Mouse (Mus musculus) forebrain, embryonic 10.5 days (tissue): ENCODE measurements around the gene Klhl23. TPM values are rescaled to one million over a fixed set of nuclear protein-coding genes. Genes with fewer than 3 reads are reported as not detected.

ENCODE experiments used
- DNase-seq: peaks from one replicate; pipeline ENCODE4 v3.0.0-alpha.2; 2017; ENCODE audit warnings: low spot score; ENCODE audit errors: extremely low spot score
- H3K27ac ChIP-seq: fragments of 300-500 bp; sonication (generic); 2 replicates; pipeline ENCODE4 v1.5.1; 2016; ENCODE audit warnings: mild to moderate bottlenecking
- H3K27me3 ChIP-seq: fragments of 300-500 bp; sonication (generic); 2 replicates; pipeline ENCODE4 v1.6.1; 2016; ENCODE audit warnings: mild to moderate bottlenecking; ENCODE audit not compliant: poor library complexity, severe bottlenecking
- H3K36me3 ChIP-seq: fragments of 300-500 bp; sonication (generic); replicated peaks from 2 replicates; pipeline ENCODE4 v1.6.1; 2016; ENCODE audit warnings: mild to moderate bottlenecking, moderate library complexity
- H3K4me1 ChIP-seq: fragments of 300-500 bp; sonication (generic); 2 replicates; pipeline ENCODE4 v1.6.1; 2016
- H3K4me3 ChIP-seq: fragments of 300-500 bp; sonication (generic); 2 replicates; pipeline ENCODE4 v1.5.1; 2016; ENCODE audit warnings: mild to moderate bottlenecking, moderate library complexity
- H3K9me3 ChIP-seq: fragments of 300-500 bp; sonication (generic); 2 replicates; pipeline ENCODE4 v1.6.1; 2016; ENCODE audit warnings: mild to moderate bottlenecking, moderate library complexity
- WGBS: fragments of 180-500 bp; shearing (Covaris S2); methylation state at CpG from one replicate; pipeline ENCODE4 v1.1.7; 2016; 5-methylcytosine and 5-hydroxymethylcytosine counted together
- polyA plus RNA-seq: library from polyadenylated mRNA; unstranded; fragments of >200 nt; fragmentation: Nextera tagmentation; extraction: Ambion mirVana; gene quantifications from 2 replicates; pipeline ENCODE4 v1.2.1, GENCODE M21; 2016

Gene Klhl23
- polyA plus RNA-seq, 1 experiment from 2014 or later, result 28.7 TPM

GRCm38 (mm10) chr2:69816575-69816974, 5.2 kb upstream of the Klhl23 start:
- 88% methylated on average over 5 of the region's 5 CpGs for WGBS
- no peaks in the 10 kb centered on the region for H3K36me3 ChIP-seq

GRCm38 (mm10) chr2:69818350-69819085, 3.2 kb upstream of the Klhl23 start:
- no peak for DNase-seq
- Histone ChIP-seq H3K9me3 (no peaks in the 10 kb centered on the region), H3K27ac (no peak overlapping the region), H3K27me3 (no peaks in the 10 kb centered on the region), H3K4me3 (no peak overlapping the region), H3K36me3 (no peaks in the 10 kb centered on the region), H3K4me1 (peaks cover 17% of the 10 kb centered on the region)
- 85% methylated on average over 9 of the region's 9 CpGs for WGBS

More at GRCm38 (mm10) chr2:69816575-69816974, 5.2 kb upstream of the Klhl23 start:
- peaks cover 1% of the 10 kb centered on the region for H3K4me1 ChIP-seq
- H3K9me3 ChIP-seq, result no peaks in the 10 kb centered on the region
- H3K27ac ChIP-seq, result no peak overlapping the region
- no peaks in the 10 kb centered on the region for H3K27me3 ChIP-seq
- H3K4me3 ChIP-seq, result no peak overlapping the region
- no peak for DNase-seq

DNA sequence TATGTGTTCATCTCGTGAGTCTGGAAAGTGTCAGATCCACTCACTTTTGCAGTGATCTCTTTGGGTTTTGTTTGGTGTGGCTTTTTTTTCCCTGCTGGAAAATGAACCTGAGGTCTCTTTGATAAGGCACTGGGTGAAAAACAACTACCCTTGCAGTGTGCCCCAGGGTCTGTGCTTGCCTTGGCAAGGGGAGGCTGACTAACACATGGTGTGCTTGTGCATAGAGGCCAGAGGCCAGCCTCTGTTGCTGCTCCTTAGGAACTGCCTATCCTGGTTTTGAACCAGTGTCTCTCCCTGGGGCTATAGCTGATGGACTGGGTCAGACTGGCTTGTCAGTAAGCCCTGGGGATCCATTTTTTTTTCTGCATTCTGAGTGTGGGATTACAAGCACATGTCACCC, 1.5 kb upstream of the Klhl23 start:
- WGBS, result 84% methylated on average over 1 of the region's 1 CpGs
- Histone ChIP-seq H3K9me3 (no peaks in the 10 kb centered on the region), H3K4me3 (no peak overlapping the region), H3K4me1 (peaks cover 24% of the 10 kb centered on the region), H3K36me3 (peaks cover 11% of the 10 kb centered on the region), H3K27me3 (no peaks in the 10 kb centered on the region), H3K27ac (no peak overlapping the region)
- no peak for DNase-seq

DNA sequence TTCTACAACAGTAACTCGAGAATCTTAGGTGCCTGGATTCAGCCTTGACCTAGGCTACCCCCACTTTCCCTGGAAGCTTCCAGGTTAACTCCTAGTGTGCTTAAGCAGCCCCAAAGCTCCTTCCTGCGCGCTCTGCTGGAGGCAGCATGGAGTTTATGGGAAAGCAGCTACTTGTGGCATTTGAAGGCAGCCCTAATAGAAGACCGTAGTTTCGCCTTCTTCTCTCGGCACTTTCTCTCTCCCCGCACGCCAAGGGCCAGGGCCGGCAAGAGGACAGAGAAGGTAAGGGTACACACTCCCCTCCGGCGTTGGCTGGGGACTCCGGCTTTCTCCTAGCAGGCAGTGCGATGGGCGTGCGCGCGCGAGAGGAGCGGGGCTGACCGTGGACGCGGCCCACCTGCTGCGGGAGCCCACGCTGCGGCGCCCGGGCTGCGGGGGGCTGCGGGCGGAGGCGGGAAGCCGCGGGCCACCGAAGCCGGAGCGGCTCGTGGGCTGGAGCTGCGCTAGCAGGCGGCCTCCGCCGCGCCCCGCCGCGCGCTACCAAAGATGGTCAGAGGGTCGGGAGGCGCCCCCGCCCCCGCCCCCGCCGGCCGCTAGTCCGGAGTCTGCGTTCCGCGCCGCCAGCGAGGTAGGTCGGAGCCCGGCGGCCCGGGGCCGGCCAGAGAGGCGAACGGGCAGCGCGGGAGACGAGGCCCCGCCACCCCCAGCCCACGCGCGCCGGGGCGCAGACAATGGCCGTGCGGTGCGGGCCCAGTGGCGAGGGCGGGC, 801 bp downstream of the Klhl23 start:
- WGBS, result under 1% methylated on average over 76 of the region's 80 CpGs
- Histone ChIP-seq H3K36me3 (peaks cover 24% of the 10 kb centered on the region), H3K27ac (peak overlapping the region; percentile 98), H3K9me3 (no peaks in the 10 kb centered on the region), H3K4me3 (peak overlapping the region; percentile 83), H3K27me3 (no peaks in the 10 kb centered on the region), H3K4me1 (peaks cover 36% of the 10 kb centered on the region)
- peak; percentile 72 for DNase-seq

DNA sequence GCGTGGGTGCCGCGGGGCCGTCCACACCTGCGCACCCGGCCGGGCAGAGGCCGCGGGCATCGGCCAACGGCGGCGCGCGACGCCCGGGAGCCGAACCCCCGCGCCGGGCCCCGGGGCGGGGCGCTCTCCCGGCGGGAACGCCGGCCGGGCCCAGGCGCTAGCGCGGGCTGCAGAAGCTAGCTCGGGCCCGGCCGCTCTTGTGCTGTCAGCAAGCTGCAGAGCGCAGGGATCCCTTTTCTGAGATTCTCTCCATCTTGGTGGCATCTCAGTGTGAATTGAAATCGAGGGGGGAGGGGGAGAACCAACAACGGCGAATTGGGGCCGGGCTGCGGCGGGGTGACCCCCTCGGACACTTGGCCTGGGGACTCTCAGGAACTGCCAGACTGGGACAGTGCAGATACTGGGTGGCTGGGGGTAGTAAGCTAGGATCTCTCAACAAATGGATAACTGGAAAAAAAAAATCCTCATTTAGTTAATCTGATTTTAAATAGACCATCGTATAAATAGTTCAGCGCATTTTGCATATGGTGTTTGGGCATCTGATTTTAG, 1.5 kb downstream of the Klhl23 start:
- Histone ChIP-seq H3K27ac (peak overlapping the region; percentile 98), H3K36me3 (peaks cover 27% of the 10 kb centered on the region), H3K9me3 (no peaks in the 10 kb centered on the region), H3K4me1 (peaks cover 40% of the 10 kb centered on the region), H3K4me3 (peak overlapping the region; percentile 83), H3K27me3 (no peaks in the 10 kb centered on the region)
- peak; percentile 66 for DNase-seq
- WGBS, result 2% methylated on average over 45 of the region's 45 CpGs

DNA sequence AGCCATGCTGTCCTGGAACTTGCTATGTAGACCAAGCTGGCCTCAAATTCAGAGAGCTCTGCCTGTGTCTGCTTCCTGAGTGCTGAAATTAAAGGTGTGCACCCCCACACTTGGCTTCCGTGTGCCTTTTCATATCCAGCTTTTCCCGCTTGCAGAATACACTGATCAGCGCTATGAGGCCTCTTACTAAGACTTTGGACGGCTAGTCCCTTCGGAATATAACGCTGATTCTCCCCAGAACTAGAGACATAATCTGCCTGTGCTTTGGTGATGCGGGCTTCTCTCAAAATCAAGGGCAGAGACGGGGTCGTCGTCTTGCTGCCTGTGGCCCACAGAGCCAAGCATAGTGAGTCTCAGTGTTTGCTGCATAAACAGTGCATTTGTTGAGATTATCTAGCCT, 4.2 kb downstream of the Klhl23 start:
- Histone ChIP-seq H3K4me1 (peaks cover 42% of the 10 kb centered on the region), H3K4me3 (no peak overlapping the region), H3K9me3 (no peaks in the 10 kb centered on the region), H3K27ac (no peak overlapping the region), H3K27me3 (no peaks in the 10 kb centered on the region), H3K36me3 (peaks cover 51% of the 10 kb centered on the region)
- WGBS, result 92% methylated on average over 10 of the region's 10 CpGs
- DNase-seq, result no peak

DNA sequence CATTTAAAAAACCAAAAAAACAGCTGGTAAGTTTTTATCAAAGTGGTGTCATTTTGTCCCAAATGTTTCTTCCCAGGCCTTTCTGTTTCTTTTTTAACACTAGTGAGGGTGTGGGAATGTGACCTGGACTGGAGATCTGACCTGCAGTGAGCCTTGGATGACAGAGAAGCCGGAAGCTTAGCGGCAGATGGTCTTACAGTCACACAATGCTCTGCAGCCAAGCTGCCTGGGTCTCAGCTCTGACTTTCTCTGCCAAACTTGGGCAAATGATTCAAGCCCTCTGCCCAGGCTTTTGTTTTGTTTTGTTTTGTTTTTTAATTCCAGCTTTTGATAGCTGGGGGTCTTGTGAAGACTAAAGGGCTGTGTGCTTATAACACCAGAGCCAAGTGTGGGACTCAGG, 4.6 kb downstream of the Klhl23 start:
- Histone ChIP-seq H3K9me3 (no peaks in the 10 kb centered on the region), H3K27ac (0 out of 2 replicates have a peak overlapping the region, but pooled peaks have one; percentile 12), H3K36me3 (peaks cover 56% of the 10 kb centered on the region), H3K27me3 (no peaks in the 10 kb centered on the region), H3K4me1 (peaks cover 42% of the 10 kb centered on the region), H3K4me3 (no peak overlapping the region)
- no peak for DNase-seq
- WGBS, result 71% methylated on average over 2 of the region's 2 CpGs

GRCm38 (mm10) chr2:69828031-69828430, 6.3 kb downstream of the Klhl23 start:
- Histone ChIP-seq H3K36me3 (peaks cover 73% of the 10 kb centered on the region), H3K27me3 (no peaks in the 10 kb centered on the region), H3K4me1 (peaks cover 29% of the 10 kb centered on the region), H3K4me3 (no peak overlapping the region), H3K9me3 (no peaks in the 10 kb centered on the region), H3K27ac (peak overlapping the region; percentile 21; the same call in 1 of the 2 replicates)
- no peak for DNase-seq
- WGBS, result 50% methylated on average over 7 of the region's 7 CpGs

DNA sequence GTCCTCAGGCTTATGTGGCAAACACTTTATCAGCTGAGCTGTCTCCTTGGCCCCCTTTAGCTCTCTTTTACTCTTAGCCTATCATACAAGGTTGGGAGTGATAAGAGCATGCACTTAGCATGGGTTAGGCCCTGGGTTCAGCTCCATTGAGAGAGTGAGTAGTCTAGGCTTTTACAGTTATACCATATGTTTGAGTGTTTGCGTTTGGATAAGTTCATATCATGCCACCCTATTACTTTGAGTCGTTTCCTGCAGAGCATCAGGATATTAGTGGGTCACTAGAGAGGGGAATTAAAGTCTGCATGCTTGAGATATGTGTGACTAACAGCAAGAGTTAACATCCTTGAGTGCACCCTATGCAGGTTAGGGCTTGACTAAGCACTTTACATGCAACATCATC, 7.9 kb downstream of the Klhl23 start:
- Histone ChIP-seq H3K36me3 (peaks cover 83% of the 10 kb centered on the region), H3K9me3 (no peaks in the 10 kb centered on the region), H3K4me1 (peaks cover 18% of the 10 kb centered on the region), H3K27me3 (no peaks in the 10 kb centered on the region), H3K4me3 (no peak overlapping the region), H3K27ac (no peak overlapping the region)
- no peak for DNase-seq
- 87% methylated on average over 2 of the region's 2 CpGs for WGBS

GRCm38 (mm10) chr2:69830116-69830515, 8.4 kb downstream of the Klhl23 start:
- peaks cover 18% of the 10 kb centered on the region for H3K4me1 ChIP-seq
- H3K27ac ChIP-seq, result no peak overlapping the region
- DNase-seq, result no peak
- no peaks in the 10 kb centered on the region for H3K9me3 ChIP-seq
- H3K27me3 ChIP-seq, result no peaks in the 10 kb centered on the region
- H3K36me3 ChIP-seq, result peaks cover 83% of the 10 kb centered on the region
- H3K4me3 ChIP-seq, result no peak overlapping the region
- WGBS, result 93% methylated on average over 8 of the region's 8 CpGs

GRCm38 (mm10) chr2:69837244-69837967, 15.7 kb downstream of the Klhl23 start:
- DNase-seq, result no peak
- peaks cover 45% of the 10 kb centered on the region for H3K36me3 ChIP-seq
- no peak overlapping the region for H3K27ac ChIP-seq
- H3K4me3 ChIP-seq, result no peak overlapping the region
- peaks cover 6% of the 10 kb centered on the region for H3K4me1 ChIP-seq
- no peaks in the 10 kb centered on the region for H3K27me3 ChIP-seq
- H3K9me3 ChIP-seq, result no peaks in the 10 kb centered on the region
- 79% methylated on average over 7 of the region's 7 CpGs for WGBS

DNA sequence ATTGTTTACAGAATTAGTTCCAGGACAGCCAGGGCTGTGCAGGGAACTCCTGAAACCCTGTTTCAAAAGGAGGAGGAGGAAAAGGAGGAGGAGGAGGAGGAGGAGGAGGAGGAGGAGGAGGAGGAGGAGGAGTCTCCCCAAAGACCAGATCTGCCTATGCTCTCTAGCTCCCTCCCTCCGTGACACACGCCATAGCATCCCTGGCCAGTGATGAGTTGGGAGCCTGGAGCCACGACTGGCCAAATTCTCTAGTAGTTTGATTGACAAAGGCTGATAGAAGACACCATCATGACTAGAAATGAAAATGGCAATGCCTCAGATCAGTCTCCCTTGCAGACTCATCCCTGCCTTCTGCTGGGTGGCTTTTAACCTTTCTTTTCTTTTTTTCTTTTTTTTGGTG, 16.3 kb downstream of the Klhl23 start:
- no peaks in the 10 kb centered on the region for H3K9me3 ChIP-seq
- H3K4me1 ChIP-seq, result peaks cover 6% of the 10 kb centered on the region
- H3K4me3 ChIP-seq, result no peak overlapping the region
- 41% methylated on average over 3 of the region's 3 CpGs for WGBS
- H3K27ac ChIP-seq, result no peak overlapping the region
- no peaks in the 10 kb centered on the region for H3K27me3 ChIP-seq
- no peak for DNase-seq
- peaks cover 40% of the 10 kb centered on the region for H3K36me3 ChIP-seq
